Comparison of ENCODE assay signal across 10 mouse cellular contexts in genomic region chr13:110444894-110445293, GRCm38 (mm10). TPM values are rescaled to one million over a fixed set of nuclear protein-coding genes. Genes with fewer than 3 reads are reported as not detected.
DNase-seq lines count a peak whose midpoint lies in the region; ATAC-seq and TF ChIP-seq lines count a peak whose summit lies in the region.
"Had no signal": no experiment of that assay in that cellular context is flagged by ENCODE, and none has a peak within 500 bp of the region (broad histone marks: within the 10 kb centered on the region; RNA-seq: fewer than 3 reads in every experiment).

No protein-coding gene starts in this region.

- H3K36me3 ChIP-seq in midbrain, embryonic 11.5 days (ENCODE audit: control insufficient read depth, insufficient read depth, low read length): no peaks in the 10 kb centered on the region
- H3K36me3 ChIP-seq: midbrain, embryonic 13.5 days had no signal

- no peaks in the 10 kb centered on the region for H3K27me3 ChIP-seq in midbrain, embryonic 11.5 days (ENCODE audit: control insufficient read depth, insufficient read depth, low read length)

- H3K9ac ChIP-seq in midbrain, embryonic 11.5 days (ENCODE audit: low read length): no peak overlapping the region
- H3K9ac ChIP-seq: midbrain, embryonic 13.5 days had no signal

- no peak for ATAC-seq in erythroid progenitor cell, adult 5-6 weeks (replicated peaks; ENCODE audit: low FRiP score, poor library complexity, severe bottlenecking)
- ATAC-seq in midbrain, embryonic 11.5 days (ENCODE audit: low FRiP score): no peak
- ATAC-seq: midbrain, embryonic 13.5 days had no signal

- 48% methylated on average over 3 of the region's 3 CpGs for WGBS in midbrain, embryonic 11.5 days

- no peak for DNase-seq in gastrocnemius, adult 2 months
- no peak for DNase-seq in gastrocnemius, postnatal 10 days
- peak; percentile 39 to 42 for DNase-seq in heart, adult 18-20 months
- peak; percentile 46 for DNase-seq in kidney, adult 9 months
- peak; percentile 31 for DNase-seq in lung, postnatal 25 days (ENCODE audit: low spot score)
- no peak for DNase-seq in T-cell, adult 2 months (ENCODE audit: low spot score)
- DNase-seq in midbrain, embryonic 11.5 days (ENCODE audit: low spot score, missing footprints): no peak
- DNase-seq: gastrocnemius, postnatal 14 days had no signal

- intact Hi-C loops in gastrocnemius, adult 2 months (cut with DNase I): no loop called here

- H3K4me3 ChIP-seq in gastrocnemius, adult 2 months: no peak overlapping the region
- no peak overlapping the region for H3K4me3 ChIP-seq in midbrain, embryonic 11.5 days (ENCODE audit: low read depth, low read length)
- H3K4me3 ChIP-seq: midbrain, embryonic 13.5 days had no signal

- H3K27ac ChIP-seq in gastrocnemius, adult 2 months: peak overlapping the region; percentile 29; the same call in 1 of the 2 replicates
- no peak overlapping the region for H3K27ac ChIP-seq in midbrain, embryonic 11.5 days (ENCODE audit: low read depth, low read length)
- H3K27ac ChIP-seq: midbrain, embryonic 13.5 days had no signal

- no peak overlapping the region for H3K4me2 ChIP-seq in midbrain, embryonic 11.5 days
- H3K4me2 ChIP-seq: midbrain, embryonic 13.5 days had no signal

- TF ChIP-seq CTCF in gastrocnemius, adult 2 months (IDR thresholded peaks at IDR 0.05): no peak

- H3K4me1 ChIP-seq in midbrain, embryonic 11.5 days (ENCODE audit: control insufficient read depth, insufficient read depth, low read length): peaks cover 4% of the 10 kb centered on the region

- H3K9me3 ChIP-seq in midbrain, embryonic 11.5 days (ENCODE audit: control insufficient read depth, low read length): no peaks in the 10 kb centered on the region
- H3K9me3 ChIP-seq: midbrain, embryonic 13.5 days had no signal

RNA-seq across cellular contexts. Expression of gene Plk2, which starts 50.0 kb away (rescaled TPM):
- total RNA-seq in gastrocnemius, adult 2 months (2021): 1 to 10 TPM; 3.6 to 6.5 TPM
- 10 to 100 TPM; 27.6 to 32.2 TPM for total RNA-seq in gastrocnemius, postnatal 10 days (2021)
- total RNA-seq in heart, adult 18-20 months (2021): 10 to 100 TPM; 10.7 to 14.1 TPM
- 1.4 and 2.9 TPM in 2 replicates for total RNA-seq in erythroid progenitor cell, adult 5-6 weeks (2015; ENCODE audit: low replicate concordance)
- 1.8 and 3.2 TPM in 2 replicates for total RNA-seq in erythroid progenitor cell, adult 5-6 weeks (2017; ENCODE audit: low replicate concordance)
- 63.4 and 68.6 TPM in 2 replicates for polyA plus RNA-seq in midbrain, embryonic 11.5 days (2014; fragmentation: Nextera tagmentation; extraction: Ambion mirVana)

Comparison
In these comparisons a context has a peak if more than half of its experiments do, and no peak if none do; other contexts are left out.
1. DNase-seq: peak in heart, adult 18-20 months (2 of 2), kidney, adult 9 months (single experiment) and lung, postnatal 25 days (single experiment); none in gastrocnemius, adult 2 months (single experiment), gastrocnemius, postnatal 10 days (single experiment), T-cell, adult 2 months (single experiment) and midbrain, embryonic 11.5 days (single experiment).